Mouse (Mus musculus) neutrophil, adult 5-6 weeks (primary cell): Measurements from ENCODE around the gene Dip2c. TPM values are rescaled to one million over a fixed set of nuclear protein-coding genes. Genes with fewer than 3 reads are reported as not detected.

Experiments used
- ATAC-seq: fragments of 151-379, 151-347 bp; 2 replicates; pipeline ENCODE4 v1.8.0; 2017; ENCODE audit warnings: mild to moderate bottlenecking, moderate TSS enrichment; ENCODE audit not compliant: insufficient number of reproducible peaks, poor library complexity, low FRiP score, severe bottlenecking; ENCODE audit errors: extremely low read depth
- total RNA-seq: library from RNA; stranded (forward); fragments of 200-1000 nt; gene quantifications from 2 replicates; pipeline ENCODE4 v1.2.3, GENCODE M21; 2017

Dip2c gene
- total RNA-seq, 1 experiment from 2014 or later, result 1.6 TPM

GRCm38 (mm10) chr13:9611229-9611628, 334.9 kb downstream of the Dip2c start:
- no peak for ATAC-seq

GRCm38 (mm10) chr13:9632684-9633083, 356.4 kb downstream of the Dip2c start:
- ATAC-seq, result no peak

GRCm38 (mm10) chr13:9635951-9636350, 359.6 kb downstream of the Dip2c start:
- no peak for ATAC-seq

GRCm38 (mm10) chr13:9636505-9636904, 360.2 kb downstream of the Dip2c start:
- ATAC-seq, result 0 out of 2 replicates have a peak, but pooled peaks have one; percentile 23

- ATAC-seq, result no peak
These were observed 361.6 kb downstream of the Dip2c start for GRCm38 (mm10) chr13:9637949-9638348.

GRCm38 (mm10) chr13:9648716-9649115, 372.4 kb downstream of the Dip2c start:
- no peak for ATAC-seq

- no peak for ATAC-seq
These were observed 373.6 kb downstream of the Dip2c start for GRCm38 (mm10) chr13:9649894-9650293.

GRCm38 (mm10) chr13:9650580-9650979, 374.3 kb downstream of the Dip2c start:
- ATAC-seq, result no peak

- no peak for ATAC-seq
These were observed 376.7 kb downstream of the Dip2c start for GRCm38 (mm10) chr13:9653018-9653417.

- ATAC-seq, result no peak
These were observed 380.3 kb downstream of the Dip2c start for GRCm38 (mm10) chr13:9656613-9657012.

- ATAC-seq, result no peak
These were observed 384.4 kb downstream of the Dip2c start for GRCm38 (mm10) chr13:9660711-9661110.

GRCm38 (mm10) chr13:9663593-9663992, 387.3 kb downstream of the Dip2c start:
- no peak for ATAC-seq

GRCm38 (mm10) chr13:9667954-9668496, 391.7 kb downstream of the Dip2c start:
- ATAC-seq, result no peak

- no peak for ATAC-seq
These were observed 392.9 kb downstream of the Dip2c start for GRCm38 (mm10) chr13:9669246-9669645.

GRCm38 (mm10) chr13:9674126-9674525, 397.8 kb downstream of the Dip2c start:
- no peak for ATAC-seq

GRCm38 (mm10) chr13:9681492-9681891, 405.2 kb downstream of the Dip2c start:
- ATAC-seq, result no peak

GRCm38 (mm10) chr13:9683280-9683679, 407.0 kb downstream of the Dip2c start:
- ATAC-seq, result no peak

GRCm38 (mm10) chr13:9684153-9684923, 408.0 kb downstream of the Dip2c start:
- ATAC-seq, result no peak

- ATAC-seq, result no peak
These were observed 409.9 kb downstream of the Dip2c start for GRCm38 (mm10) chr13:9686261-9686660.

- ATAC-seq, result no peak
These were observed 410.4 kb downstream of the Dip2c start for GRCm38 (mm10) chr13:9686765-9687164.

GRCm38 (mm10) chr13:9689366-9689765, 413.0 kb downstream of the Dip2c start:
- no peak for ATAC-seq
